Mouse (Mus musculus) testis, postnatal 14 days (tissue): ENCODE measurements around the gene Tspan33.
A peak's percentile ranks its signal among the peaks of the same experiment; 100 is the strongest.
"Not testable (repeated sequence)": the region's sequence is repeated elsewhere in the genome, so short reads cannot be mapped to it uniquely, and the experiment has no call there.

Experiments
- DNase-seq: peaks from one replicate; pipeline ENCODE4 v3.0.0; 2021; ENCODE audit warnings: low spot score

The Tspan33 gene

GRCm38 (mm10) chr6:29693953-29694352 lies at the start of gene Tspan33:
Gene Tspan33, plus strand, starts transcription at chr6:29694222.
- peak; percentile 94 for DNase-seq

GRCm38 (mm10) chr6:29649494-29650169 lies 44.4 kb upstream of the Tspan33 start:
- peak; percentile 86 for DNase-seq

GRCm38 (mm10) chr6:29650170-29650549 lies 43.9 kb upstream of the Tspan33 start:
- no peak for DNase-seq

- no peak for DNase-seq
Measured at GRCm38 (mm10) chr6:29653271-29653670, 40.8 kb upstream of the Tspan33 start.

GRCm38 (mm10) chr6:29658626-29659475 lies 35.2 kb upstream of the Tspan33 start:
- no peak for DNase-seq

GRCm38 (mm10) chr6:29659964-29660363 lies 34.1 kb upstream of the Tspan33 start:
- DNase-seq = no peak

GRCm38 (mm10) chr6:29660662-29661307 lies 33.2 kb upstream of the Tspan33 start:
- DNase-seq = no peak

GRCm38 (mm10) chr6:29667266-29667665 lies 26.8 kb upstream of the Tspan33 start:
- no peak for DNase-seq

GRCm38 (mm10) chr6:29671741-29672140 lies 22.3 kb upstream of the Tspan33 start:
- no peak for DNase-seq

- no peak for DNase-seq
Measured at GRCm38 (mm10) chr6:29672563-29673411, 21.2 kb upstream of the Tspan33 start.

- no peak for DNase-seq
Measured at GRCm38 (mm10) chr6:29673739-29674138, 20.3 kb upstream of the Tspan33 start.

GRCm38 (mm10) chr6:29679947-29680550 lies 14.0 kb upstream of the Tspan33 start:
- DNase-seq = not testable (repeated sequence)

GRCm38 (mm10) chr6:29681853-29682252 lies 12.2 kb upstream of the Tspan33 start:
- no peak for DNase-seq

- no peak for DNase-seq
Measured at GRCm38 (mm10) chr6:29684686-29685085, 9.3 kb upstream of the Tspan33 start.

GRCm38 (mm10) chr6:29685952-29686351 lies 8.1 kb upstream of the Tspan33 start:
- DNase-seq = no peak

GRCm38 (mm10) chr6:29689458-29689857 lies 4.6 kb upstream of the Tspan33 start:
- no peak for DNase-seq

- DNase-seq = peak; percentile 34
Measured at GRCm38 (mm10) chr6:29694375-29695289, 610 bp downstream of the Tspan33 start.

- DNase-seq = no peak
Measured at GRCm38 (mm10) chr6:29695290-29695674, 1.3 kb downstream of the Tspan33 start.

- no peak for DNase-seq
Measured at GRCm38 (mm10) chr6:29695975-29696374, 2.0 kb downstream of the Tspan33 start.

- no peak for DNase-seq
Measured at GRCm38 (mm10) chr6:29697139-29697538, 3.1 kb downstream of the Tspan33 start.
